Mouse (Mus musculus) adrenal gland, postnatal 10 days (tissue): ENCODE results near the gene Upp2. TPM values are rescaled to one million over a fixed set of nuclear protein-coding genes. Genes with fewer than 3 reads are reported as not detected.

Source experiments
- DNase-seq: peaks from one replicate; pipeline ENCODE4 v3.0.0; 2021; ENCODE audit warnings: mixed read lengths
- total RNA-seq, 2 experiments: library from RNA; stranded (reverse); gene quantifications; 2 replicates each; pipeline ENCODE4 v1.2.3; 2021

The Upp2 gene
- total RNA-seq, 2 experiments from 2014 or later = 11.3 to 21.1 TPM

- no peak for DNase-seq
Observed at GRCm38 (mm10) chr2:58551866-58552265, 15.2 kb upstream of the Upp2 start.

GRCm38 (mm10) chr2:58552296-58552695 is 14.8 kb upstream of the Upp2 start:
- DNase-seq = no peak

DNA sequence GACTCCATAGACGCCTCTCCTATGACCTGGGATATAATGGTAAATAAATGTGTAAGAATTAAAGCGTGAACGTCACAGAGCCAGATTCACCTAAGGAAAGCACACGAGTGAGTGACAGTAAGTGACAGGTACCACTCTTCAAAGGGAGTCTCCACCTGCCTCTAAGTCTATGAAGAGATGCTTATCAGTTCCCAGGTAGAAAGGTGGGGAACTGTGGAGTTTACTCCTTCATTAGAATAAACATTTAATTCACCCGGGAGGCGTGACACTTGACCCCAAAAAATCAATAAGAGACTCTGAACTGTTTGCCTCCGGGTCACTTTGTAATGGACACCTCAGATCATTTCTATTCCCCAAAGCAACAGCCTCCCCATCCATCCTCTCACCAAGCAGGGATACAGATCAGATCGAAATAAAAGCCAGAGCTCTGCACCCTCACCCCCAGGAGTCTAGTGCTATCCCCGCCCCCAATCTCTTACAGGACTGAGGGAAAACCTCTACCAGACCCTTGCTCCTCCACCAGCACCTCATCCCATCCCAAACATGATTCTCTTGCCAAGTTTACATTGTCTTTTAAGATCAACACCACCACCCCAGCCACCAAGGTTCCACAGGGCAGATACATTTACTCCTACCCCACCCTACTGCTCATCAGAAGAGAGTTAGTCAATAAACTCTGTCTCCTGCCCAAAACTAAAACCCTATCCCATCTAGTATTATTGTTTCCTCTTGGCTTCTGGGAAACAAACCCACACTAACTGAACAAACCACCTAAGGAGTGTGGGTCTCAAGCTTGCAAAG is 9.9 kb upstream of the Upp2 start:
- DNase-seq = no peak

DNA sequence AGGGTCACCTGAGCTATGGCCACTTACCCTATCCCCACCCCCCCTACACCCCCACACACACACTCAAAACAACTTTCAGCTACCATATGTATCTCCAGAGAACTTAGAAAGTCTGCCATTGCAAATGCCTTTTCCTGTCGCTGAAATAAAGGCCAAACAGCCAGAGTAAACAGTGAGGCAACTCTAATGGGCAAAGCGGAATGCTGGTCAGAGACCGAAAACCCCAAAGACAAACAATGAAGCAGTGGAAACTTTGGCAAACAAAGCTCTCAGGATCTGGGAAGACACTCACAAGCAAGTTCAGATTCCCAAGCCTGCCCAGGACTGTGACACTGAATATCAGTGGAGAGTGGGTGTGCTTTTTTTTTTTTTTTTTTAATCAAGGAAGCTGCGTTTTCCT is 5.0 kb upstream of the Upp2 start:
- no peak for DNase-seq

DNA sequence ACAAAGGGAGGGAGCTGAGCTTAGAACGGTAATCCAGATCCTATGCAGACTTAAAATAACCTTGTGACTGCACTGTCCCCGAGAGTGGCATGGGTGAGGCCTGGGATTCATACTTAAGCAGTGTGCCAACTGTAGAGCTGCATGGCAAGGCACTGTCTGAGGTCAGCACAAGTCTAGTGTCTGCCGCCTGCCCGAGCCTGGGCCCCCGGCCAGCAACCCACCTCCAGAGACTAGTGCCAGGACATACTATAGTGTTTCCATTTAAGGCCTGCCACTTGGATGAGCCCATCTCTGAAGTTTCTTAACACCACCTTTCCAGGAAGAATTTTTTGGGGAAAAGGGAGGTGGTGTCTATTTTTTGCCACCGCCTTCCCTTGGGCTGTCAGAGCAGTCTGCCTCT is 1.8 kb upstream of the Upp2 start:
- DNase-seq = peak; percentile 70

GRCm38 (mm10) chr2:58566049-58566409 is 1.1 kb upstream of the Upp2 start:
- DNase-seq = peak; percentile 45

- DNase-seq = peak; percentile 81
Observed at GRCm38 (mm10) chr2:58566410-58567065, 560 bp upstream of the Upp2 start.

- DNase-seq = peak; percentile 55
Observed at GRCm38 (mm10) chr2:58567866-58568719, 995 bp downstream of the Upp2 start.

DNA sequence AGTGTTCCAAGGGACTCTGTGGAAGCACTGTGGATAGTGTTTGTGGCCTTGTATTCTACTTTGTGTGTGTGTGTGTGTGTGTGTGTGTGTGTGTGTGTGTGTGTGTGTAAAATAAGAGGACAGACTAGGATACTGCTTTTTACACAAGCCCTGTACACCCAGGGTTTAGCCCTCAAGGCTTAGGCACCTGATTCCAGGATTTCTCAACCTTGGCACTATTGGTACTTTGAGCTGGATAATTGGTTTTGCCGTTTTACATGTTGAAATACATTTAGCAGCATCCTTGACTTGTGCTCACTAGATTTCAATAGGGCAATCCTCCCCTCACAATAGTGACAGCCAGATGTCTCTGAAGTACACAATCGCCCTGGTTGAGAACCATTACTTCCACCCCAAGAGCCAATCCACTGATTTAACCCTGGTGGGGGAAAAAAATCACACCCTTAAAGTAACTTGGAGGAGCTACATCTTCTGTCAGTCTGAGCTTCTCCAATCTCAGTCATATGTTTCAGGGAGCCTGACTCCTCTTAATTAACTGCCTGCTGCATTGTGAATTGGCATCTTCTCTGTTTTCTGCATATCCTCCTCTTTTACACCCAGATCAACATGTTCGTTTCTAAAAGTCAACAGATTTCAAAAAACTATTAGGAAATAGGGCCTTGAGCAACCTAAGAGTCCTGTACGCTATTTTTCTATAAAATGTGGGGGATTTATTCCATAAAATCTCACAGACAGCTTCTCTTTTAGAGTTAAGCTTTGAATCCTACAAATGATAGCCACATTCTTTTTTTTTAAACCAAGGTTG is 1.9 kb downstream of the Upp2 start:
- no peak for DNase-seq

GRCm38 (mm10) chr2:58574167-58574566 is 7.1 kb downstream of the Upp2 start:
- DNase-seq = peak; percentile 50

DNA sequence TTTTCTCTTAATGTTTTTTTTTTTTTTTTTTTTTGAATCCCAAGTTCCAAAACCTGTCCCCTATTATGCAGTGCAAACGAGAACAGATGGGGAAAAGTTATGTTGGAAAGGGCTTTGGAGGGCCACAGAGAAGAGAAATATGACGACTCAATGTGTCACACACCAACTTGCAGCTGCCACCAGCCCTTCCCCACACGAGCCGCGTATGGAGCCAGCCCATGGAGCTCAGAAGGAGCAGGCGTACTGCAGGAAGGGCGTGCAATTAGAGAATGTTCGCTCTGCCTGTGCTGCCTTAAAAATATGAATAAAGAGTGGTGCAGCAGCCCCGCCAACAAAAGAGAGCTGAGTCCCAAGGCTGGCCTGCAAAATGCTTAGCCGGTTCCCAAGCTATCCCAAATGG is 19.2 kb downstream of the Upp2 start:
- DNase-seq = no peak

- DNase-seq = peak; percentile 51
Observed at GRCm38 (mm10) chr2:58589637-58590036, 22.5 kb downstream of the Upp2 start.

DNA sequence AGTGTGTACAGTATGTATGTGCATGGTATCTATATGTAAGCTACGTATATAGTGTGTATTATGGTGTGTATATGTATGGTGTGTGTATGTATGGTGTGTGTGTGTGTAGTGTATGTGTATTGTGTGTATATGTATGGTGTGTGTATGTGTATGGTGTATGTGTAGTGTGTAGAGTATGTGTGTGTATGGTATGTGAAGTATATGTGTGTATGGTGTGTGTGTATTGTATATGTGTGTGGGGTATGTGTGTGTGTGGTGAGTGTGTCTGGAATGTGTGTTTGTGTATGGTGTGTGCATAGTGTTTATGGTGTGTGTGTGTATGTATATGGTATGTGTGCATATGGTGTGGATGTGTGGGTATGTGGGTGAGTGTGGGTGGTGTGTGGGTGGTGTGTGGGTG is 23.0 kb downstream of the Upp2 start:
- no peak for DNase-seq

DNA sequence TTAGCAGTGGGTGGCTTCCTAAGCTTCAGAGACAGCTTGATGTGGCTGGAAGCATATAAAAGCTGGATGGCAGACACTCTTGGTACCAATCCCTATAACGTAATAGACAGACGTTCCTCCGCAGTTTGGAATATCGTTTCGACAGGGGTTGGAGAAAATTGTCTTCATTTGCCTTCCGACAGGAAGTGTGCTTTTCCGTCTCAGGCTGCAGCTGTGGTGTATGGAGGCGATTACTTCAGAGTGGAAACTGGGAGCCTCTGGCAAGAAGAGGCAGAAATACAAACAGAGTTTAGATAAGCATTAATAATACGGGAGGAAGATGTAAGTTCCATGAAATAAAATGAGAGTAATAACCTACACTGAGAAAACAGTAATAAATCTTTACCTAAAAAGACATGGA is 28.3 kb downstream of the Upp2 start:
- no peak for DNase-seq

DNA sequence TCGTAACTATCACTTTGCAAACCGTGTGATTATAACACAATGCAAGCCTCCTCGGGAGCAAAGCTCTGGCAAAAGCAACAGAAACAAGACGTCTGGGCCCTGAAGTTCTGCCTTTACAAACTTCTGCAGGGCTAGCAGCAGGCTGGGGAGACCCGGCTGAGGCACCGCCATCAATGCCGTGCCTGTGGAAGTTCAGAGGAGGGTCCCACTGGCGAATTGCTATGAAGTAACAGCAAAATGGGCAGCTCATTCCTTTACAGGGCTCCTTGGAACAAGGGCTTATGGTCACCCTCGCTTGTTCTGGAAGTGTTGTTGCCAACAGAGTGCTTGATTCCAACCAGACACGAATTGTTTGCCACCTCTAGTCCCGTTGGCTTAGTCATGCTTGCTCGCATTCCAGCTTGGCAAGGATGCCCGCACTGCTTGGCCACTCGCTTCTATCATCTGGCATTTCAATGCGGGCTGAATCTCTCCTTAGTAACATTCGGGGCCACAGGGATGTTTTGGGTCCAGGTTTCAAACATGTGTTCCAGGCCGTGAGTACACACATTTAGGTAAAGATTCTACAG is 29.8 kb downstream of the Upp2 start:
- peak; percentile 56 for DNase-seq

DNA sequence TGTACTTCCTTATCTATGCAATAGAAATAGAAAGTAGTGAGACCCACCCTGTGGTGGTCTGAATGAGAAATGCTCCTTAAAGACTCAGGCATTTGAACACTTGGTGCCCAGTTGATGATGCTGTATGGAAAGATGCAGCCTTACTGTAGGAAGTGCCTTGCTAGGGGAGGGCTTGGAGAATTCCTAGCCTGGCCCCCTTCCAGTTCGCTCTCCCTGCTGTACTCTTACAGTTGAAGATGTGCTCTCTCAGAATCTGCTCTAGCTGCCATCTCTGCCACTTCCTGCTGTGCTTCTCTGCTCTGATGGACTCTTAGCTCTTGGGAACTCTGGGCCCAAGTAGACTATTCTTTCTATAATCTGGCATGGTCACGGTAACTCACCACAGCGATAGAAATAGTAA is 30.5 kb downstream of the Upp2 start:
- no peak for DNase-seq

DNA sequence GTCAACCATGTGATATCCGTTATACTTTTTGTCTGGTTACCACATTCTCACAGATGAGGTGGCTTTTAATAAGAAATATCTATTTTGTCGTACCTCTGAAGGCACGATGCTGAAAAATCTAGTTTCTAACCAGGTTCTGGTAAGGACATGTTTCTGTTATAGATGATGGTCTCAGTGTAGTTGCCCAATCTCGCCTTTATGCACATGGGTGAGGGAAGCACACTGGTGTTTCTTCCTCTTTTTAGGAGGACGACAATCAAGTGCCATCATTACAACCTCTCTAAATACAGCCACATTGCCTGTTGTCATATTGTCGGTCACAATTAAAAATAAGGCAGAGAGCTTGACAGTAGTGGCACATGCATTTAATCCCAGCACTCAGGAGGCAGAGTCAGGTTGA is 32.5 kb downstream of the Upp2 start:
- no peak for DNase-seq

GRCm38 (mm10) chr2:58601382-58601781 is 34.3 kb downstream of the Upp2 start:
- DNase-seq = no peak

- DNase-seq = no peak
Observed at GRCm38 (mm10) chr2:58603379-58603778, 36.3 kb downstream of the Upp2 start.

DNA sequence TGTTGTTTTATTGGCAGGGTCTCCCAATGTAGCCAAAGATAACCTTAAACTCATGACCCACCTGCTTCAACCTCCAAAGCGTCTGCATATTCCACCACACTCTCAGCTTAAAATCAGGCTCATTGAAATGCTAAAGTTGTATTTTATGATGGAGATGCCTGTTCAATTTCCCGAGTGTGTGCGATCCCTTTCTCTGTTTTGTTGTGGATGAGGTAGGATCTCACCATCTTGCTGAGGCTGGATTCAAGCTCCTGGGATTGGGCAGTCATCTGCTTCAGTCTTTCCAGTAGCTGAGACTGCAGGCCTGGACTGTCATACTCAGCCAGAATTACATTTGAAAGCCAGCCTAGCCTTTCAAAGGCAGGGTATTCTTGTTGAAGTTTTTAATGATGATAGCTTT is 37.7 kb downstream of the Upp2 start:
- DNase-seq = no peak

DNA sequence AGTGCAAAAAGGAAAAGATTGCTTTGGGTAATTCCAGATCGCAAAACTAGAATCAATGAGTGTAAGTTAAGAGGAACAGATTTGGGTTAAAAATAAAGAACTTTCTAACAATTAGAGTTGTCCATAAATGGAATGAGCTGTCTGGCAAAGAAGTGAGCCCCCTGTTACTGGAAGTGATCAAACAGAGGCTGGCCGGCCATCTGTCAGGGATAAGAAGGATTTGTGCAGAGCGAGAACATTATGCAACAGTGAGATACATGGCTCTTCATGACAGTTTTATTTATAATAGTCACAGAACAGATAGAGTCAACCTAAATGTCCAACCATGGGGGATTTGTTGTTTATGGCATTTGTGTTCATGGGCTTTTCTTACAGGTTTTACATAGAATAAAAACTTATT is 46.6 kb downstream of the Upp2 start:
- no peak for DNase-seq

DNA sequence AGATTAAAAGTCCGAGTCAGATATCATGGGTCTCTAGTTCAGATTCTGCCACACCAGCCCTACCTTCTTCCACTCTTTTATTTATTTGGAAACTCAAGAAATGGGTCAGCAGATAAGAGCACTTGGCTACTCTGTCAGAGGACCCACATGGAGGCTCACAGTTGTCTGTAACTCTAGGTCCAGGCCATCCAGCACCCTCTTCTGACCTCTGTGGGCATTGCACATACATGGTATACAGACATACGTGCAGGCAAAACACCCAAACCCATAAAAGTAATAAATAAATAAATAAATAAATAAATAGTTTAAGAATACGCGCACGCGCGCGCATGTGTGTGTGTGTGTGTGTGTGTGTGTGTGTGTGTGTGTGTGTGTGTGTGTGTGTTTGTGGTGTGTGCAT is 47.8 kb downstream of the Upp2 start:
- no peak for DNase-seq
